Mouse (Mus musculus): Measurements from ENCODE around the gene 1700113H08Rik. TPM values are rescaled to one million over a fixed set of nuclear protein-coding genes. Genes with fewer than 3 reads are reported as not detected.

Gene 1700113H08Rik
- polyA plus RNA-seq, 1 experiment from 2014 or later = not detected

GRCm38 (mm10) chr10:87046469-87046868 is 11.4 kb upstream of the 1700113H08Rik start:
- H3K9me3 ChIP-seq (ENCODE audit: control insufficient read depth, low read length) = no peaks in the 10 kb centered on the region
- 36% methylated on average over 6 of the region's 6 CpGs for WGBS
- no peak for DNase-seq (ENCODE audit: low spot score)
- H3K27ac ChIP-seq (replicated peaks; ENCODE audit: low read depth, low read length) = no peak overlapping the region
- no peaks in the 10 kb centered on the region for H3K27me3 ChIP-seq (ENCODE audit: control insufficient read depth, insufficient read depth, low read length)
- H3K4me2 ChIP-seq (ENCODE audit: low read depth, severe bottlenecking) = no peak overlapping the region
- no peak overlapping the region for H3K4me3 ChIP-seq (ENCODE audit: low read depth, low read length)
- H3K36me3 ChIP-seq (ENCODE audit: control insufficient read depth, insufficient read depth, low read length) = no peaks in the 10 kb centered on the region
- no peaks in the 10 kb centered on the region for H3K4me1 ChIP-seq (ENCODE audit: control insufficient read depth, insufficient read depth, low read length)
- no peak overlapping the region for H3K9ac ChIP-seq (ENCODE audit: low read length)
- ATAC-seq (ENCODE audit: insufficient number of reproducible peaks, low FRiP score, low TSS enrichment, low read depth) = no peak

- H3K9ac ChIP-seq (ENCODE audit: low read length) = no peak overlapping the region
- H3K27me3 ChIP-seq (ENCODE audit: control insufficient read depth, insufficient read depth, low read length) = no peaks in the 10 kb centered on the region
- no peaks in the 10 kb centered on the region for H3K36me3 ChIP-seq (ENCODE audit: control insufficient read depth, insufficient read depth, low read length)
- no peak overlapping the region for H3K4me2 ChIP-seq (ENCODE audit: low read depth, severe bottlenecking)
- no peaks in the 10 kb centered on the region for H3K4me1 ChIP-seq (ENCODE audit: control insufficient read depth, insufficient read depth, low read length)
- no peak overlapping the region for H3K27ac ChIP-seq (replicated peaks; ENCODE audit: low read depth, low read length)
- no peak overlapping the region for H3K4me3 ChIP-seq (ENCODE audit: low read depth, low read length)
- DNase-seq (ENCODE audit: low spot score) = no peak
- ATAC-seq (ENCODE audit: insufficient number of reproducible peaks, low FRiP score, low TSS enrichment, low read depth) = no peak
- H3K9me3 ChIP-seq (ENCODE audit: control insufficient read depth, low read length) = no peaks in the 10 kb centered on the region
- 88% methylated on average over 10 of the region's 10 CpGs for WGBS
These were observed 10.8 kb upstream of the 1700113H08Rik start for GRCm38 (mm10) chr10:87046931-87047468.

GRCm38 (mm10) chr10:87049179-87049578 is 8.7 kb upstream of the 1700113H08Rik start:
- H3K9me3 ChIP-seq (ENCODE audit: control insufficient read depth, low read length) = no peaks in the 10 kb centered on the region
- H3K27ac ChIP-seq (replicated peaks; ENCODE audit: low read depth, low read length) = no peak overlapping the region
- H3K4me1 ChIP-seq (ENCODE audit: control insufficient read depth, insufficient read depth, low read length) = no peaks in the 10 kb centered on the region
- 76% methylated on average over 3 of the region's 3 CpGs for whole genome bisulfite sequencing
- no peak overlapping the region for H3K4me3 ChIP-seq (ENCODE audit: low read depth, low read length)
- H3K27me3 ChIP-seq (ENCODE audit: control insufficient read depth, insufficient read depth, low read length) = no peaks in the 10 kb centered on the region
- H3K4me2 ChIP-seq (ENCODE audit: low read depth, severe bottlenecking) = no peak overlapping the region
- H3K36me3 ChIP-seq (ENCODE audit: control insufficient read depth, insufficient read depth, low read length) = no peaks in the 10 kb centered on the region
- H3K9ac ChIP-seq (ENCODE audit: low read length) = no peak overlapping the region
- ATAC-seq (ENCODE audit: insufficient number of reproducible peaks, low FRiP score, low TSS enrichment, low read depth) (no peak), DNase-seq (ENCODE audit: low spot score) (no peak)

GRCm38 (mm10) chr10:87051714-87052113 is 6.1 kb upstream of the 1700113H08Rik start:
- DNase-seq (ENCODE audit: low spot score) (no peak), ATAC-seq (ENCODE audit: insufficient number of reproducible peaks, low FRiP score, low TSS enrichment, low read depth) (no peak)
- Histone ChIP-seq H3K4me3 (ENCODE audit: low read depth, low read length) (no peak overlapping the region), H3K9me3 (ENCODE audit: control insufficient read depth, low read length) (no peaks in the 10 kb centered on the region), H3K27me3 (ENCODE audit: control insufficient read depth, insufficient read depth, low read length) (no peaks in the 10 kb centered on the region), H3K27ac (replicated peaks; ENCODE audit: low read depth, low read length) (no peak overlapping the region), H3K36me3 (ENCODE audit: control insufficient read depth, insufficient read depth, low read length) (no peaks in the 10 kb centered on the region), H3K4me2 (ENCODE audit: low read depth, severe bottlenecking) (no peak overlapping the region), H3K9ac (ENCODE audit: low read length) (no peak overlapping the region), H3K4me1 (ENCODE audit: control insufficient read depth, insufficient read depth, low read length) (no peaks in the 10 kb centered on the region)
- 75% methylated on average over 4 of the region's 4 CpGs for WGBS

GRCm38 (mm10) chr10:87058251-87058925 is 543 bp downstream of the 1700113H08Rik start:
- peak overlapping the region; percentile 85 for H3K4me2 ChIP-seq (ENCODE audit: low read depth, severe bottlenecking)
- H3K36me3 ChIP-seq (ENCODE audit: control insufficient read depth, insufficient read depth, low read length) = no peaks in the 10 kb centered on the region
- DNase-seq (ENCODE audit: low spot score) = peak; percentile 68
- H3K27ac ChIP-seq (replicated peaks; ENCODE audit: low read depth, low read length) = no peak overlapping the region
- H3K27me3 ChIP-seq (ENCODE audit: control insufficient read depth, insufficient read depth, low read length) = no peaks in the 10 kb centered on the region
- no peaks in the 10 kb centered on the region for H3K9me3 ChIP-seq (ENCODE audit: control insufficient read depth, low read length)
- H3K4me3 ChIP-seq (ENCODE audit: low read depth, low read length) = peak overlapping the region; percentile 46
- peak; percentile 87 for ATAC-seq (ENCODE audit: insufficient number of reproducible peaks, low FRiP score, low TSS enrichment, low read depth)
- H3K4me1 ChIP-seq (ENCODE audit: control insufficient read depth, insufficient read depth, low read length) = 0 out of 2 replicates have a peak, but pooled peaks cover 2% of the 10 kb centered on the region
- WGBS = 1% methylated on average over 32 of the region's 34 CpGs
- H3K9ac ChIP-seq (ENCODE audit: low read length) = peak overlapping the region; percentile 51

- ATAC-seq (ENCODE audit: insufficient number of reproducible peaks, low FRiP score, low TSS enrichment, low read depth) (no peak), DNase-seq (ENCODE audit: low spot score) (no peak)
- 0 out of 2 replicates have a peak, but pooled peaks cover 2% of the 10 kb centered on the region for H3K4me1 ChIP-seq (ENCODE audit: control insufficient read depth, insufficient read depth, low read length)
- no peak overlapping the region for H3K27ac ChIP-seq (replicated peaks; ENCODE audit: low read depth, low read length)
- no peaks in the 10 kb centered on the region for H3K27me3 ChIP-seq (ENCODE audit: control insufficient read depth, insufficient read depth, low read length)
- no peak overlapping the region for H3K9ac ChIP-seq (ENCODE audit: low read length)
- H3K4me3 ChIP-seq (ENCODE audit: low read depth, low read length) = peak overlapping the region; percentile 46; the same call in 1 of the 2 replicates
- H3K9me3 ChIP-seq (ENCODE audit: control insufficient read depth, low read length) = no peaks in the 10 kb centered on the region
- no peaks in the 10 kb centered on the region for H3K36me3 ChIP-seq (ENCODE audit: control insufficient read depth, insufficient read depth, low read length)
- WGBS = 23% methylated on average over 7 of the region's 9 CpGs
- H3K4me2 ChIP-seq (ENCODE audit: low read depth, severe bottlenecking) = peak overlapping the region; percentile 85; the same call in 1 of the 2 replicates
These were observed 1.1 kb downstream of the 1700113H08Rik start for GRCm38 (mm10) chr10:87058926-87059325.

- no peaks in the 10 kb centered on the region for H3K27me3 ChIP-seq (ENCODE audit: control insufficient read depth, insufficient read depth, low read length)
- H3K4me2 ChIP-seq (ENCODE audit: low read depth, severe bottlenecking) = no peak overlapping the region
- DNase-seq (ENCODE audit: low spot score) = no peak
- WGBS = 82% methylated on average over 6 of the region's 6 CpGs
- no peaks in the 10 kb centered on the region for H3K9me3 ChIP-seq (ENCODE audit: control insufficient read depth, low read length)
- H3K4me1 ChIP-seq (ENCODE audit: control insufficient read depth, insufficient read depth, low read length) = 0 out of 2 replicates have a peak, but pooled peaks cover 2% of the 10 kb centered on the region
- H3K36me3 ChIP-seq (ENCODE audit: control insufficient read depth, insufficient read depth, low read length) = no peaks in the 10 kb centered on the region
- no peak for ATAC-seq (ENCODE audit: insufficient number of reproducible peaks, low FRiP score, low TSS enrichment, low read depth)
- no peak overlapping the region for H3K9ac ChIP-seq (ENCODE audit: low read length)
- H3K4me3 ChIP-seq (ENCODE audit: low read depth, low read length) = no peak overlapping the region
- H3K27ac ChIP-seq (replicated peaks; ENCODE audit: low read depth, low read length) = no peak overlapping the region
These were observed 1.6 kb downstream of the 1700113H08Rik start for GRCm38 (mm10) chr10:87059447-87059846.

GRCm38 (mm10) chr10:87084236-87084635 is 26.4 kb downstream of the 1700113H08Rik start:
- 88% methylated on average over 6 of the region's 6 CpGs for WGBS

More at GRCm38 (mm10) chr10:87084236-87084635, 26.4 kb downstream of the 1700113H08Rik start:
- ATAC-seq (ENCODE audit: insufficient number of reproducible peaks, low FRiP score, low TSS enrichment, low read depth) (no peak), DNase-seq (ENCODE audit: low spot score) (no peak)
- no peak overlapping the region for H3K27ac ChIP-seq (replicated peaks; ENCODE audit: low read depth, low read length)
- no peaks in the 10 kb centered on the region for H3K4me1 ChIP-seq (ENCODE audit: control insufficient read depth, insufficient read depth, low read length)
- no peak overlapping the region for H3K4me3 ChIP-seq (ENCODE audit: low read depth, low read length)
- no peaks in the 10 kb centered on the region for H3K27me3 ChIP-seq (ENCODE audit: control insufficient read depth, insufficient read depth, low read length)
- no peaks in the 10 kb centered on the region for H3K9me3 ChIP-seq (ENCODE audit: control insufficient read depth, low read length)
- no peak overlapping the region for H3K9ac ChIP-seq (ENCODE audit: low read length)
- H3K4me2 ChIP-seq (ENCODE audit: low read depth, severe bottlenecking) = no peak overlapping the region
- H3K36me3 ChIP-seq (ENCODE audit: control insufficient read depth, insufficient read depth, low read length) = no peaks in the 10 kb centered on the region

Measured in limb, embryonic 11.5 days (tissue).